Mouse (Mus musculus) heart, postnatal 10 days (tissue): ENCODE results near the gene Nrxn1. TPM values are rescaled to one million over a fixed set of nuclear protein-coding genes. Genes with fewer than 3 reads are reported as not detected.
"Not testable (repeated sequence)": the region's sequence is repeated elsewhere in the genome, so short reads cannot be mapped to it uniquely, and the experiment has no call there.

Source experiments
- DNase-seq, 2 experiments: peaks; one replicate each; pipeline ENCODE4 v3.0.0; 2021
- intact Hi-C: fragments of 180-260 bp; cut with DNase I; formaldehyde crosslinking; loops from one replicate; pipeline ENCODE4 v1.15.1; 2025
- total RNA-seq, 2 experiments: library from RNA; stranded (reverse); gene quantifications; 2 replicates each; pipeline ENCODE4 v1.2.3; 2021

The Nrxn1 gene
- total RNA-seq, 2 experiments from 2014 or later = 0.84 to 2.2 TPM

- intact Hi-C loops = no loop called here
- DNase-seq = no peak
Observed at GRCm38 (mm10) chr17:90599570-90600524, 493.0 kb downstream of the Nrxn1 start.

DNA sequence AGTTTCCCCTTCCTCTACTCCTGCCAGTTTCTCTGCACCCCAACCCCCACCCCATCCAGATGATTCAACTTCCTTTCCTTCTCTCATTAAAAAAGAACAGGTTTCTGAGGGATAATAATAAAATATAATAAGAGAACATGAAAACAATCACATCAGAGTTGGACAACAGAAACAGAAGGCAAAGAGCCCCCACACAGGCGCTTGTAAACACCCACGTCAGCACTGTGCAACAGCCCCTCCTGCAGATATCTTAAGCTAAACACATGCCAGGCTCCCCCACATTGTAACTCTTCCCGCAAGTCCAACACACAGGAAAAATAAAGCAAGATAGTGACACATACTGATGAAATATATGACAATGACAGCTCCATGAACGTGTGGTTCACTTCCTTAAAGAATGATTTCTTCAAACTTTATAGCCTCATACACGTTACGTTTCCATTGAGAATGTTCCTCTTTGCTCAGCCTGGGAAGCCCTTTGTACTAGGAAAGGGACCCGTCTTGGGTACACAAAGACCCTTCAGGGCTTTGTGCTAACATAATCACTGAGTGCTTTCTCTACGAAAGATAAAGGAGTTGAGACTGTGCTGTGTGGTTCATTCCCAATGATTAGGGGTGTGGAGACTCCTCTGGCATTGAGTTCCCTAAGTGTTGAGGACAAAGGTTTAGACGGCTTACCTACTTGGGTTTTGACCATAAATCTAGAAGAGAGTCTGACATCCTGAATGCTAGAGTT lies 497.9 kb downstream of the Nrxn1 start:
- intact Hi-C loops = no loop called here
- no peak for DNase-seq

GRCm38 (mm10) chr17:90586891-90587290 lies 506.0 kb downstream of the Nrxn1 start:
- intact Hi-C loops = loop anchor here (10.0 kb wide), 1 partner anchor 1632 kb away; no protein-coding TSS in a partner anchor
- DNase-seq = no peak

- peak; percentile 49 to 72 for DNase-seq
- intact Hi-C loops = loop anchor here (2.0 to 10.0 kb wide), 2 partner anchors 930 to 1630 kb away; no protein-coding TSS in a partner anchor
Observed at GRCm38 (mm10) chr17:90584666-90585195, 508.1 kb downstream of the Nrxn1 start.

DNA sequence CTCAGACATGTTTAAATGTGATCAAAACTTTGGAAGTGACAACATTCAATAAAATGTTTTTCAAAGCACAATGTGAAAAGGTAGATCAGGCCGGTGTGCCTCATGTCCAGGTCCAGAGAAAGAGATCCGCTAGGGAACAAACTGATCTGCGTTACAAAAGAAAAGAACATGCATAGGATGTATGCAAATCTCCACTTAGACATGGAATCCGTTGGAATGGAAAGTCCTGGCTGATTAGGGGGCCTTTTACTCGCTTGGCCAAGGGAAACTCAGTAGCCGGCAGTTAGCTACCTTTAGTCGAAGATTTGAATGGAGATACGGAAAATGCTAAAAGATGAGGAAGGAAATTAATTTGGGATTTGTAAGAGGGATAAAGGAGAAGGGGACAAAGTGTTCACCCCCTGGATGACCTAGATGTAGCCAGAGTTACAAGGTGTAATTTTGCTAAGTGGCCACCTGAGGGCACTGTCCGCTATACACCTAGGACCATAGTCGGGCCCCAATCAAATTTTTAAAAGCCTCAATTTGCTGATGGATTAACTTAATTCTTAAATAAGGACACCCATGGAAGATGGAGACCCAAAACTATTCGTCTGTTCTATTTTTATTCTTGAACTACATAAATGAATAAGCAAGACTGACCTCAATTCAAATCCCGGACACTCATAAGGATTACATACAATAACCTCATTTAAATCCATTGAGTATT lies 508.9 kb downstream of the Nrxn1 start:
- intact Hi-C loops = loop anchor here (2.0 to 10.0 kb wide), 2 partner anchors 929 to 1629 kb away; no protein-coding TSS in a partner anchor
- peak; percentile 6 to 22 for DNase-seq

DNA sequence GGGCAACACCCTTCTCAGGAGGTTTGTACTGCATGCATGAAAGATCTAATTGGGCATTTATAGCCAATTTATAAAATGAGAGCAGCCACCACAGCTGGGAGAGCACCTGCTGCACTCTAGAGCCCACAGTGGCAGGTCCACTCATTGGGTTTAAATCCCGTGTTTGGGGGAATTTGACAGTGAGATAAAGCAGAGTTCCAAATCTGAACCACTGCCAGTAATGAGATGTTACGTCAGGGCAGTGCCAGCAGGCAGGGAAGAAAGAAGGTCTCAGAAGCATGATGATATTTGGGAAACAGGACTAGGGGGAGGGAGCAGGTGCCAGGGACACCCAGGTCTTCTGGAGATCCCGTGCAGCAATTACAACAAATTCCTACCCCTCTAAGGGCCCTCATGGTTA lies 509.7 kb downstream of the Nrxn1 start:
- intact Hi-C loops = loop anchor here (10.0 kb wide), 1 partner anchor 1628 kb away; no protein-coding TSS in a partner anchor
- DNase-seq = no peak

DNA sequence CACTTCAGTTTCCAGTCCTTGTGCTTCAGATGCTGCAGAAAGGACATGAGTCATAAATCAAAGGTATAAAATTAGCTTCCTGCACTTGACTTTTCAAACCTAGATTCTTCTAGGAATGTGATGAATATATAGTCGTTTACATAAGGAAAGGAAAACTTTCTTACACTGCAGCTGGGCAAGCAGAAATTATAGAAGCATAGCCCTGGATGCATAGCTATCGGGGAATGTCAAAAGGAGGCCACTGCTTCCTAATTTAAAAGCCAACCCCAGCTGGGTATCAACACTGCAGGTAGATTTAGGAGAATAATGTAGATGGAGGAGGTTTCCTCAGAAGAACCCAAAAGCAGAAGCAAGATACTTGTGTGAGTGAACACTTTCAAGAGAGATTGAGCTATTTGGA lies 523.0 kb downstream of the Nrxn1 start:
- no peak for DNase-seq
- intact Hi-C loops = no loop called here

GRCm38 (mm10) chr17:90565186-90565585 lies 527.7 kb downstream of the Nrxn1 start:
- intact Hi-C loops = no loop called here
- DNase-seq = no peak

DNA sequence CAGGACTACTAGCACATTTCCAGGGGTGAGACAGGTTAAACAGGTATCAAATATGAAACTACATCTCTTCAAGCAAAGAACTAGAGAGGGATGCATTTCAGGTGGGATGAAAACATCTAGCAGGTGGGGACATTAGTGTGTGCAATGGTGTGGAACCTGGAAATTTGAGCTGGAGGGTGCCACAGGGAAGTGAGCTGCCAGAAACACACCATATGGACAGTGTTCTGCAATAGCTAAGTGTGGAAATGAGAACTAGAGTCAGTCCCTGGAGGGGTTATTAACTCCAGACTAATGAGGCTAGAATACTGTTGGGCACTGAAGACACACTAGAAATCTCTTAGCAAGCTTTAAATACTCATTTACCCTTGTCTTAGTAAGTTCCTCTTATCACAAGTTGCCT lies 536.5 kb downstream of the Nrxn1 start:
- no peak for DNase-seq
- intact Hi-C loops = no loop called here

- intact Hi-C loops = no loop called here
- DNase-seq = no peak
Observed at GRCm38 (mm10) chr17:90550415-90550814, 542.5 kb downstream of the Nrxn1 start.

DNA sequence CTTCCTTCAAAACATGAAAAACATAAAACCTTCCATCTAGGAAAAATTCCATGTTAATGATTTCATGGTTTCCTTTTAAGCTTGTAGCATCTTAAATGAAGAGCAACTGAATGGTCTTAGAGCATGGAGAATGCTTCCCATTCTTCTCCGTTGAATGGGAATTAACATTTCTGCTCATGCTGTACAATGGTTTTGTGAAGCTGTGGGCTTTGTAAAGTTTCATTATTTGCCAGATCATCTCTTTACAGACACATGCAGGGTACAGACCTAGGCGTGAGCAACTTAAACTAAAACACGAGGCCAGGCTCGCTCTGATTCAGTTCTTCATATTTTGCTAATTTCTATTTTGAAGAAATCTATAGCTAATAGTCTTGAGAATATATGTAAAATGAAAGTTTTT lies 546.1 kb downstream of the Nrxn1 start:
- intact Hi-C loops = no loop called here

DNA sequence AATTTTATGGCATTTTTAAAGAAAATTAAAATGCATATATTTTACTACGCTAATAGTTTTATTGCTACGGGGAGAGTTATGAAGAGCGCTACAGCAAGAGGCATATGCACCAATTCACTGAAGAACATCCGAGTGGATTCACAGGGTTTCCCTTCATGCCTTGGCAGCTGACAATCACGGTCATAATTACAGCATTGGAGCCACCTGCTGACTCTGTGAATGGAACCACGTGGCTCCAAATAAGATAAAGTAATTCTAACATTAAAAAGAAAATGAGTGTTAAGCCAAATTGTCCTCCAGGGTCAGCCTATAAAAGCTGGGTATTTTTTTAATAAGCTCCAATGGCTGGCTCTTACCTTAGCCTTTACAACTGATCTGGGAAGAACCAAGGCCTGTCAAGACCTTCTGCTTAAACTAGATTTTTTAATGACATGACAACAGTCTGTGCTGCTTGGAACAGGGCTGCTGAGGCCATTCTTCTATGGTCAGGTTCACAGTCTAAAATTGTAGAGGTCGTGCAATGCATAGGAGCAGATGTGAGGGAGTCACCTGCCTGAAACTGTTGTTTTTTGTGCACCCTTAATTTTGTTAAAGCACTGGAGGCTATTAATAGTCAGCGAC lies 548.1 kb downstream of the Nrxn1 start:
- intact Hi-C loops = no loop called here
- no peak for DNase-seq

More for the DNA sequence above, 546.1 kb downstream of the Nrxn1 start:
- DNase-seq = no peak

DNA sequence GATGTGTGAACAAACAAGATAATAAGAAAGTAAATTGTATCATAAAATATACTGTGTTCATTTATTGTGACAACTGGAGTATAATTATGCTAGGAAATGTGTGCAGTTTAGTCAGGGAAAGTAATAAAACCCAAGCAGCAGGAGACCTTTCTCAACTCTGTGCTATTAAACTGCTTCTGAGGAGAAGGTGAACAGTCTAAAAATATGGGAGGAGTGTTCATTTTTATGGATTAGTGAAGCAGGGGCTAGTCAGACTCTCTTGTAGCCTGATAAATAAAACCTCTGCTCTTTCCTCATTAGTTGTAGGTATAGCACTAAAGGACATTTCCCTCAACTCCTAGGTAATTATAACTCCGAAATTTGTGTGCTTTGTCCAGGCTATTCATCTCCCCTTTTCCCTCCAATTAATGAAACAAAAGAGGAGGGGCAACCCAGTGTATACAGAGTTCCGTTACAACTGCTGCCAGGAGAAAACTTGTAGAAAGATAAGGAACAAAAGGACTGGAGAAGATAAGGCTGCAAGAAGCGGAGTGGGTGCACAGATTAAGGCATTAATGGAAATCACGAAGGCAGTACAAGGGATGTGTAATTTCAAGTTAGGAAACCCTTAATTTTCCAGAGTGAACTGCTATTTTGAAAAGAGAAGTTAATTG lies 548.8 kb downstream of the Nrxn1 start:
- intact Hi-C loops = no loop called here
- no peak for DNase-seq

- no peak for DNase-seq
- intact Hi-C loops = no loop called here
Observed at GRCm38 (mm10) chr17:90531443-90531842, 561.4 kb downstream of the Nrxn1 start.

- intact Hi-C loops = loop anchor here (10.0 kb wide), 1 partner anchor 771 kb away; no protein-coding TSS in a partner anchor
- DNase-seq = no peak
Observed at GRCm38 (mm10) chr17:90506026-90506425, 586.8 kb downstream of the Nrxn1 start.

DNA sequence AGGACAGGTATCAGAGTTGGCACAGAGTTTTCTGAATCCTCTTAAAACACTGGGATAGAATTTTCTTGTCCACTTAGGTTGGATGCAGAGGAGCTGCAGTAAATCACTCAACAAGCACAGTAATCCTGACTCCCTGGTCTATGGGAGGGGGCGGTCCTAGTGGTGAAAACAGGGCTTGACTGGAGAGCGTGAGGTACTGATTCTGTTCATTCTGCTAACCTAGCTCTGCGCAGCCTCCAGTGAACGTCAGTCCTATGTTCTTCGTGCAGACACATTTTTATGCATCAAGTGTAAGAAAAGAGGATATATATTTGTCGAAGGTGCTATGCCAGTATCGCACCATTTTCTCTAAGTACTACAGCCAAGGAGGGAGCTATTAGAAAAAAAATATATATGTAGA lies 588.9 kb downstream of the Nrxn1 start:
- intact Hi-C loops = loop anchor here (10.0 kb wide), 1 partner anchor 769 kb away; no protein-coding TSS in a partner anchor
- not testable (repeated sequence) for DNase-seq

DNA sequence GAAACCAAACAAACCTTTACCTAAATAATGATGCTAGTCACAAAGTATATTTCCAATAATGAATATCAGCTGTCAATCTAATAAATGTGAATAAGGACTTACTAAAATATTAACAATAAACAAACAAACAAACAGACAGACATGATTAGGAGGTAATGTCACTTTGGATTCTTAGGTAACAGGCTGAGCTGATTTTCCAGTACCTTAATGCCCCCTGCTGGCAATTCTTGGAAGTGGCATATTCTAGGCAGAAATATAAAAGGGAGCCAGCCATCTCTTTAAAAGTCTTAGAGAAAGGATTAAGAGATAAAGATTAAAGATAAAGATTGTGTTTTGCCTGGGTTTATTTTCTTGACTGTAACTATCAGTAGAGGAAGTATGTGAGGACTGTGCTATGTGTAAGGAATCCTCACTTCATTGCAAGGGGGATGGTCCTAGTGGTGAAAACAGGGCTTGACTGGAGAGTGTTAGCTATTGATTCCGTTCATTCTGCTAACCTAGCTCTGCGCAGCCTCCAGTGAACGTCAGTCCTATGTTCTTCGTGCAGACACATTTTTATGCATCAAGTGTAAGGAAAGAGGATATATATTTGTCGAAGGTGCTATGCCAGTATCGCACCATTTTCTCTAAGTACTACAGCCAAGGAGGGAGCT lies 591.7 kb downstream of the Nrxn1 start:
- intact Hi-C loops = loop anchor here (1.0 to 10.0 kb wide), 4 partner anchors 766 to 1848 kb away; no protein-coding TSS in a partner anchor
- peak; percentile 38 to 69 for DNase-seq

DNA sequence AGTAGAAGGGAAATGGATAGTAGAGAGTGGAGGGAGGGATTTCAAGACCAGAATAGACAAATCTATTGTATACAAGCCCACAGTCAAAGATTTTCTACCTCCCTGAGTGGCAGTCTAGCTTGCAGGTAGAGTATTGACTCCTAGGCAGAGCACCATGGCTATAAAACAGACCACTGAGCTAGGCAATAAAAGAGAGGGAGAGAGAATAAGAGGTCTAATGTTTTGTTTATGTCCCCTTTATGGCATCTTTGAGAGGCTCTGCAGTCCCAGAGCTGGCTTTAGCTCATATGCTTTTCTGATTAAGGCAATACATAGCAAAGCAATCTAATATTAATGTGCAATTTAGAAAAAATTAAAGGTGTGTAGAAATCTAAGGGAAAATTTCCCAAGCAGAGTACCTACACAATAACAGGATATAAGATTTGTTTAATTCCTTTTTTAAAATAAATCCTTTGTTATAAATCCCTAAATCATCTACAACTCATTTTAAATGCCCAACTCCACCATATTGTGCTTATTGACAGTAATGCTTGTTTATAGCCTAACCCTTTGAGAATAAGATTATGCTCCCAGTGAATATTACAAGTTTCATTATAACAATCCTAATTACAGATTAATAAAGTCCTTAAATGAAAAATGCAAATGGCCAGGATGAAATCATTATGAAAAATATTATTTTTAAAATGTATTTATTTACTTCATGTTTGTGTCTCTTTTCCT lies 613.2 kb downstream of the Nrxn1 start:
- no peak for DNase-seq
- intact Hi-C loops = no loop called here
